Mouse (Mus musculus): ENCODE measurements around the gene Med13l. TPM values are rescaled to one million over a fixed set of nuclear protein-coding genes. Genes with fewer than 3 reads are reported as not detected.

Gene Med13l
- polyA plus RNA-seq, 1 experiment from 2014 or later, result 14.9 TPM

- Histone ChIP-seq H3K27me3 (replicated peaks; ENCODE audit: control insufficient read depth, insufficient read depth, low read length) (no peaks in the 10 kb centered on the region), H3K4me3 (ENCODE audit: low read depth, low read length) (no peak overlapping the region), H3K9me3 (ENCODE audit: control insufficient read depth, low read length) (no peaks in the 10 kb centered on the region), H3K9ac (ENCODE audit: low read length) (no peak overlapping the region), H3K4me2 (ENCODE audit: low read length) (no peak overlapping the region), H3K36me3 (ENCODE audit: control insufficient read depth, insufficient read depth, low read length) (no peaks in the 10 kb centered on the region), H3K27ac (ENCODE audit: low read depth) (no peak overlapping the region), H3K4me1 (replicated peaks; ENCODE audit: control insufficient read depth, insufficient read depth, low read length) (peaks cover 55% of the 10 kb centered on the region)
- DNase-seq (ENCODE audit: low spot score) (no peak), ATAC-seq (replicated peaks; ENCODE audit: low FRiP score, low TSS enrichment, low read depth) (no peak)
- WGBS, result 85% methylated on average over 16 of the region's 16 CpGs
Observed at GRCm38 (mm10) chr5:118636399-118637369, 76.2 kb downstream of the Med13l start.

GRCm38 (mm10) chr5:118637931-118638330, 77.5 kb downstream of the Med13l start:
- no peaks in the 10 kb centered on the region for H3K36me3 ChIP-seq (ENCODE audit: control insufficient read depth, insufficient read depth, low read length)
- H3K27me3 ChIP-seq (replicated peaks; ENCODE audit: control insufficient read depth, insufficient read depth, low read length), result no peaks in the 10 kb centered on the region
- ATAC-seq (replicated peaks; ENCODE audit: low FRiP score, low TSS enrichment, low read depth), result no peak
- no peak for DNase-seq (ENCODE audit: low spot score)
- no peak overlapping the region for H3K4me3 ChIP-seq (ENCODE audit: low read depth, low read length)
- no peaks in the 10 kb centered on the region for H3K9me3 ChIP-seq (ENCODE audit: control insufficient read depth, low read length)
- peaks cover 55% of the 10 kb centered on the region for H3K4me1 ChIP-seq (replicated peaks; ENCODE audit: control insufficient read depth, insufficient read depth, low read length)
- no peak overlapping the region for H3K27ac ChIP-seq (ENCODE audit: low read depth)
- WGBS, result 74% methylated on average over 4 of the region's 4 CpGs
- H3K9ac ChIP-seq (ENCODE audit: low read length), result no peak overlapping the region
- H3K4me2 ChIP-seq (ENCODE audit: low read length), result no peak overlapping the region

GRCm38 (mm10) chr5:118638534-118639109, 78.1 kb downstream of the Med13l start:
- Histone ChIP-seq H3K4me2 (ENCODE audit: low read length) (no peak overlapping the region), H3K27me3 (replicated peaks; ENCODE audit: control insufficient read depth, insufficient read depth, low read length) (no peaks in the 10 kb centered on the region), H3K4me3 (ENCODE audit: low read depth, low read length) (no peak overlapping the region), H3K36me3 (ENCODE audit: control insufficient read depth, insufficient read depth, low read length) (no peaks in the 10 kb centered on the region), H3K9me3 (ENCODE audit: control insufficient read depth, low read length) (no peaks in the 10 kb centered on the region), H3K9ac (ENCODE audit: low read length) (no peak overlapping the region), H3K27ac (ENCODE audit: low read depth) (no peak overlapping the region), H3K4me1 (replicated peaks; ENCODE audit: control insufficient read depth, insufficient read depth, low read length) (peaks cover 48% of the 10 kb centered on the region)
- 64% methylated on average over 9 of the region's 9 CpGs for WGBS
- ATAC-seq (replicated peaks; ENCODE audit: low FRiP score, low TSS enrichment, low read depth) (no peak), DNase-seq (ENCODE audit: low spot score) (no peak)

GRCm38 (mm10) chr5:118639117-118639707, 78.7 kb downstream of the Med13l start:
- Histone ChIP-seq H3K27ac (ENCODE audit: low read depth) (no peak overlapping the region), H3K27me3 (replicated peaks; ENCODE audit: control insufficient read depth, insufficient read depth, low read length) (no peaks in the 10 kb centered on the region), H3K9me3 (ENCODE audit: control insufficient read depth, low read length) (no peaks in the 10 kb centered on the region), H3K36me3 (ENCODE audit: control insufficient read depth, insufficient read depth, low read length) (no peaks in the 10 kb centered on the region), H3K9ac (ENCODE audit: low read length) (no peak overlapping the region), H3K4me2 (ENCODE audit: low read length) (no peak overlapping the region), H3K4me1 (replicated peaks; ENCODE audit: control insufficient read depth, insufficient read depth, low read length) (peaks cover 45% of the 10 kb centered on the region), H3K4me3 (ENCODE audit: low read depth, low read length) (no peak overlapping the region)
- WGBS, result 43% methylated on average over 5 of the region's 5 CpGs
- DNase-seq (ENCODE audit: low spot score) (no peak), ATAC-seq (replicated peaks; ENCODE audit: low FRiP score, low TSS enrichment, low read depth) (no peak)

- Histone ChIP-seq H3K36me3 (ENCODE audit: control insufficient read depth, insufficient read depth, low read length) (no peaks in the 10 kb centered on the region), H3K27ac (ENCODE audit: low read depth) (no peak overlapping the region), H3K27me3 (replicated peaks; ENCODE audit: control insufficient read depth, insufficient read depth, low read length) (no peaks in the 10 kb centered on the region), H3K9me3 (ENCODE audit: control insufficient read depth, low read length) (no peaks in the 10 kb centered on the region), H3K4me1 (replicated peaks; ENCODE audit: control insufficient read depth, insufficient read depth, low read length) (peaks cover 34% of the 10 kb centered on the region), H3K9ac (ENCODE audit: low read length) (no peak overlapping the region), H3K4me3 (ENCODE audit: low read depth, low read length) (no peak overlapping the region), H3K4me2 (ENCODE audit: low read length) (no peak overlapping the region)
- ATAC-seq (replicated peaks; ENCODE audit: low FRiP score, low TSS enrichment, low read depth), result no peak
- DNase-seq (ENCODE audit: low spot score), result no peak
- WGBS, result 79% methylated on average over 12 of the region's 12 CpGs
Observed at GRCm38 (mm10) chr5:118644041-118644440, 83.6 kb downstream of the Med13l start.

GRCm38 (mm10) chr5:118644511-118644910, 84.0 kb downstream of the Med13l start:
- no peaks in the 10 kb centered on the region for H3K36me3 ChIP-seq (ENCODE audit: control insufficient read depth, insufficient read depth, low read length)
- 82% methylated on average over 8 of the region's 8 CpGs for WGBS
- H3K9me3 ChIP-seq (ENCODE audit: control insufficient read depth, low read length), result no peaks in the 10 kb centered on the region
- peaks cover 30% of the 10 kb centered on the region for H3K4me1 ChIP-seq (replicated peaks; ENCODE audit: control insufficient read depth, insufficient read depth, low read length)
- no peak overlapping the region for H3K4me3 ChIP-seq (ENCODE audit: low read depth, low read length)
- no peak overlapping the region for H3K27ac ChIP-seq (ENCODE audit: low read depth)
- no peak for ATAC-seq (replicated peaks; ENCODE audit: low FRiP score, low TSS enrichment, low read depth)
- H3K4me2 ChIP-seq (ENCODE audit: low read length), result no peak overlapping the region
- H3K9ac ChIP-seq (ENCODE audit: low read length), result no peak overlapping the region
- DNase-seq (ENCODE audit: low spot score), result no peak
- no peaks in the 10 kb centered on the region for H3K27me3 ChIP-seq (replicated peaks; ENCODE audit: control insufficient read depth, insufficient read depth, low read length)

GRCm38 (mm10) chr5:118645196-118645805, 84.8 kb downstream of the Med13l start:
- Histone ChIP-seq H3K9me3 (ENCODE audit: control insufficient read depth, low read length) (no peaks in the 10 kb centered on the region), H3K4me1 (replicated peaks; ENCODE audit: control insufficient read depth, insufficient read depth, low read length) (peaks cover 23% of the 10 kb centered on the region), H3K27me3 (replicated peaks; ENCODE audit: control insufficient read depth, insufficient read depth, low read length) (no peaks in the 10 kb centered on the region), H3K4me2 (ENCODE audit: low read length) (no peak overlapping the region), H3K9ac (ENCODE audit: low read length) (no peak overlapping the region), H3K4me3 (ENCODE audit: low read depth, low read length) (no peak overlapping the region), H3K27ac (ENCODE audit: low read depth) (no peak overlapping the region), H3K36me3 (ENCODE audit: control insufficient read depth, insufficient read depth, low read length) (no peaks in the 10 kb centered on the region)
- no peak for DNase-seq (ENCODE audit: low spot score)
- no peak for ATAC-seq (replicated peaks; ENCODE audit: low FRiP score, low TSS enrichment, low read depth)
- 73% methylated on average over 10 of the region's 10 CpGs for WGBS

- H3K9ac ChIP-seq (ENCODE audit: low read length), result no peak overlapping the region
- no peaks in the 10 kb centered on the region for H3K36me3 ChIP-seq (ENCODE audit: control insufficient read depth, insufficient read depth, low read length)
- no peak overlapping the region for H3K27ac ChIP-seq (ENCODE audit: low read depth)
- no peak overlapping the region for H3K4me3 ChIP-seq (ENCODE audit: low read depth, low read length)
- 74% methylated on average over 5 of the region's 5 CpGs for WGBS
- no peak for DNase-seq (ENCODE audit: low spot score)
- no peaks in the 10 kb centered on the region for H3K27me3 ChIP-seq (replicated peaks; ENCODE audit: control insufficient read depth, insufficient read depth, low read length)
- H3K9me3 ChIP-seq (ENCODE audit: control insufficient read depth, low read length), result no peaks in the 10 kb centered on the region
- peaks cover 24% of the 10 kb centered on the region for H3K4me1 ChIP-seq (replicated peaks; ENCODE audit: control insufficient read depth, insufficient read depth, low read length)
- no peak for ATAC-seq (replicated peaks; ENCODE audit: low FRiP score, low TSS enrichment, low read depth)
- H3K4me2 ChIP-seq (ENCODE audit: low read length), result no peak overlapping the region
Observed at GRCm38 (mm10) chr5:118646897-118647296, 86.4 kb downstream of the Med13l start.
